Mouse (Mus musculus) left cerebral cortex, postnatal 14 days (tissue): ENCODE measurements at regions not wholly inside any gene's neighbourhood (a gene's known extent, or its start where the extent isn't known, plus 50 kb on each side); places are given as distances from the start of the nearest gene placed in this dataset.

Experiments
- DNase-seq, 2 experiments: peaks; one replicate each; pipeline ENCODE4 v3.0.0; 2021 to 2022; ENCODE audit warnings: low spot score in 2 of 2, mixed read lengths in 1 of 2
- intact Hi-C: fragments of 180-260 bp; cut with DNase I; formaldehyde crosslinking; loops from one replicate; pipeline ENCODE4 v1.15.1; 2025

DNA sequence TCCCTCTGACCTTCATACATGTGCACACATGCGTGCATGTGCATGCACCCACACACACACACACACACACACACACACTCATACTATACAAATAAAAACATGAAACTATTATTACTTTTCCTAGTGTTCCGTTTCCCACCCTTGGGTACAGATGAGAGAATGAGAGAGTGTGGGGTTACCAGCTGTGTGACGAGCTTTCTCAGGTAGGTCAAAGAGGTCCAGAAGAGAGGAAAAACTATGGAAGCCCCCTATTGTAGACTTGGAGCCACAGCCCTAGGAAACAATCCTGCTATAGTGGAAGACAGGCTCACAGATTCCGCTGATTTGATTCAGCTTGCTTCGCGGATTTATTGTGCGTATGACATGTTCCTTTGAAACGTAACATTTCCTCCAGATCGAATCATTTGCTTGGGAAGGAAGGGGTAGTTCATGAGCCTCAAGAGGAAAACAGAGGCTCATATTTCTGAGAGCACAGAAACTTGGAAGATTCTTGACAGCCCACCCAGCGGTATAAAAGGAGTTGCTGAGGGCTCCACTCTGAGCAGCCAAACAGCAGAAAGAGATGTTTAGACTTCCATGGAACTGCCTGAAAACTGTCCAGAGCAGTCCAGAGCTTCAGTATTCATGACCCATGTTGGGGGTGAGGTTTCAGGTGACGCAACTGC, 2486.9 kb upstream of the 5930422O12Rik start:
- intact Hi-C loops = no loop called here
- DNase-seq = no peak

DNA sequence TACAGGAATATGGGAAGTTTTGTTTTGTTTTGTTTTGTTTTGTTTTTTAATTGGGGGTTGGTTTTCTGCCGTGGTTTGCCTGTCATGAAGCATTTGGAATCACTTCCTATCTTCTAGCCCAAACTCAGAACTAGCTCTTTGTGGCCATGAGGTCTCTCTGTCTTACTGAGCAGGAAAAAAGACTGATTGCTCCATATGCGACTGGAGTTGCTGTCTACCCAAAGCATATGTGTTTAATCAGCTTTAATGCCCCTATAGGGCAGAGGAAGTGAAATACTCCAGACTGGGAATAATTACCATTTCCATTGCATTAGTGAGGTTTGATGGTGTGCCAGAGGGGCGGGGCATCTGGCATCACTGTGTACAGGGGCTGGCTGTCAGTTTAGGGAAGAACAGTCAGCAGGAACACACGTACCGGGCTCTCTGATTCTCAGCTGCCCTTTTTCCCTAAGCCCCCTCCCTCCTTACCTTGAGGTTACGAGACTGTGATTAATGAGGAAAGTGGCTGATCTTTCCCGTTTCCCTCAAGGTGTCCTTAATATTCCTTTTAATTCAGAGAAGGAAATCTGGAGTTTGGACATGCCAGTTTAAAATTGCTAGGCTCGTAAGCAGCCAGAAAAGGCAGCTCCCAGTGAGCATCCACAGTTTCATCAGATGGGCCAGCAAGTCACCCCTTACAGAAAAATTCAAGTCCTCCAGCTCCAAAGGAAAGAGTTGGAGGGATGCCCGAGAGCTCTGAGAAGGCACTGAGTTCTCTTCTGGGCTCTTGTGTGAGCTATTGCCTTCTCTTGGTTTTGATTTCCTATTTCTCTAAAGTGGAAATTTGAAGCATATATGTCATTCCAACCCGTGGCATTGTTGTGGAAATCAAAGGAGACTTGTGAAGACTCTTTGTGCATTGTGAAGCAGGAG, 2482.1 kb upstream of the 5930422O12Rik start:
- intact Hi-C loops = no loop called here
- no peak for DNase-seq

DNA sequence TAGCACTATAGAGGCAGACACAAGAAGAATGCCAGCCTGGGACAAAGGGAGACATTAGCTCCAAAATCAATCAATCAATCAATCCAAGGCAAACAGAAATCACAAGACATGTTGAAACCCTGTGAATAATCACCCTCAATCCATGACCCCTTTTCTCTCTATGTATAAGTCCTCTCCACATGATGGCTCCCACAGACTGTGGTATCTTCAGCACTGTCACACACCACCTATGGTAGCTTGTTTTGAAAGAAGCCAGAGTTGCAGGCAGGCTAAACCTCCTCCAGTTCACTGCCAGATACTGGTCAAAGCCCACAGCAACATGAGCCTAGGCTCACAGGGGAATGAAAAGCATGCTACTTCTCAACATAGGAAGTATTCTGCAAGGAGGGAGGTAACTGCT, 2475.7 kb upstream of the 5930422O12Rik start:
- intact Hi-C loops = no loop called here
- no peak for DNase-seq

DNA sequence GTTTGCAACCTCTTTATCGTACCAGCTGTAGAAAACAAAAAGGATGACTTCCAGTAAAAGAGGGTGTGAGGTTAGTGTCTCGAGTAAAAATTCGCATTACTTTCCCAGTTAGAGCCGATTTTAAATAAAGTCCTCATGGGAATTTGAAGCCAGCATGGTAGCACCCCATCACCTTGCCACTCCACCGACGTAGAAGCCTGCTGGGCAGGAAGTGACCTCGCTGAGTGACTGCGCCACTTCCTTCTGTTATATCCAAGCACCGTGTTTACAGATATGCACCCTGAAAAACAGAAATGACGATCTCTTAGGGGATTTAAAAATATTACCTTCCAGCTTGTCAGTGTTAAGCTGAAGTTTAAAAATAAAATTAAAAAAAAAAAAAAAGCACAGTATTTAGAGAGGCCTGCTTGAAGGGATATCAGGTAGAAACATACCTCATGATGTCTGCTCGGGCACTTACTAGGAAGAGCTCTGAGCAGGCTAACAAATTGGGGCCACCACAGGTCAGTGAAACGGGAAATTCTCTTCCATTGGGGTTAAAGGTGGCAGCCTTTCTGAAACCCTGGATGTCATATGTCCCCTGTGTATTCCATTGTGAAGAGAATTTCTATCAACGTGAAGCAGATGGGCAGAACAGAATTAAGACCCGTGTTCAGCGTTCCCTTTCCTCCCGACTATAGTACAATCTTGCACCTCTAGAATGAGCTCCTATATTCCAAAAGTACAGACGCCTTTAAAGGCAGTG, 2468.9 kb upstream of the 5930422O12Rik start:
- intact Hi-C loops = no loop called here

DNA sequence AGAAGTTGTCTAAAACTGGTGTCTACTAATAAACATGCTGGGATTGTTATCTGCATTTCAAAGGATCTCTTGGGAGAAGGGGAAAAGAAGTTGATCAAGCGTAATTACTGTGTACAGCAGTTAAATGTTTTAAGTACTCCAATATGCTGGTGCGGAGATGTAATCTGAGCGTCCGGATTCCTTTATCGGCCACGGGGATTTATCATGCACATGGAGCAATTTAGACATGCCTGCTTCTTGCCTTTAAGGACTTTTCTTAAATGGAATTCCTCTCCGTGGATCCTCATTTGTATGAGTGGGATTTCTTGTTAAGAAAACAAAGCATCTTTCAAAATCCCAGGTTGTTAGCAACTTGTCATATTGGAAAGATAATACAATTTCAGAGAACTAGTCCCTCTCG, 2468.0 kb upstream of the 5930422O12Rik start:
- DNase-seq = no peak
- intact Hi-C loops = no loop called here

More for the DNA sequence above, 2468.9 kb upstream of the 5930422O12Rik start:
- no peak for DNase-seq

DNA sequence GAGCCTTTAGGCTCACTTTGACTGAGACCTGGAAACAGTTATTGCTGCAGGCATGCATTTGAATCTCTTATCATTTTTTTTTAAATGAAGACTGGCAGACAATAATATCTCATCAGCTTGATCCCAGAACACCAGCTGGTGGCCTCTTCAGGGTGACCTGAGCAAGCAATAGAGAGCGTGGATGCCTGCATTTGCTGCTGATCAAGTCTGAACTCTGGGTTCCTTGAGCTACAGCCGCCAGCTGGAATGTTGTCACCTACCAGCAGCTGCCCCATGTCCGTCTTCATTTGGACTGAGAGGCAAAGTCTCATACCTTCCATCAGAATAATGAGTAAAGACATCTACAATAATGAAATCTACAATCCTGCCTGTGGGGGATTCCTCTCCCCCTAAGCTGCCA, 2466.3 kb upstream of the 5930422O12Rik start:
- intact Hi-C loops = no loop called here
- no peak for DNase-seq

DNA sequence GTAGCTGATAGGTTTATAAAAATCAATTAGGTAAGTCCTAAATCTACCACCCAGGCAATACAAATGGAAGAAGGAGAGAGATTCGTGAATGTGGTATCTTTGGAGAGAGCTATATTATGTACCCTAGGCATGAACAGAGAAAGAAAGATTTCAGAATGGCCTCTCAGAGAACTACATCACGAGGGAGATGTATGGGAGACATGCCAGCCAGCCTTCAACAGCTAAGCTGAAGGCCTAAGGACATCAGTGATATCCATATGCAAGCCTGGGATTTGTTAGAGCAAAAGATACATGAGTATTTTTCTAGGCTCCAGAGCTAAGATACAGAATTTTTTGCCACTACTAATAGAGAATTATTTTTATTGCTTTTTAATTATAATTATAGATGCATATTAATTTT, 2445.7 kb upstream of the 5930422O12Rik start:
- no peak for DNase-seq
- intact Hi-C loops = no loop called here

DNA sequence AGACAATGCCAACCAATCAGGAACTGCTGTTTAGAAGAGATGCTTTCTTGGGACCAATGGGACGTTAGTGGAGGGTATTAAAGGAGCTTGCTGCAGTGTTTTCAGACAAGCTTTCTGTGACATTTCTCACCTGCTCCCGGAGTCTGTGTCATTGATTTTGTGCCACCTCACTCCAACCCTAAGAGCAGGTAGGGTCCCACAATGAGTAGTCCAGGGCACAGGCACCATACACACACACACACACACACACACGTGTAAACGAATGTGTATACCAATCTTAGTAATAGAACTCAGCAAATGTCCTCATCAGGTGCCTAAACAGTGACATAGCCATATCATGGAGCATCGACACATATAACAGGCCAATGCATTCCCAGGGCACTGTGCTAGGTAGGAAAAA, 2440.5 kb upstream of the 5930422O12Rik start:
- DNase-seq = no peak
- intact Hi-C loops = no loop called here

DNA sequence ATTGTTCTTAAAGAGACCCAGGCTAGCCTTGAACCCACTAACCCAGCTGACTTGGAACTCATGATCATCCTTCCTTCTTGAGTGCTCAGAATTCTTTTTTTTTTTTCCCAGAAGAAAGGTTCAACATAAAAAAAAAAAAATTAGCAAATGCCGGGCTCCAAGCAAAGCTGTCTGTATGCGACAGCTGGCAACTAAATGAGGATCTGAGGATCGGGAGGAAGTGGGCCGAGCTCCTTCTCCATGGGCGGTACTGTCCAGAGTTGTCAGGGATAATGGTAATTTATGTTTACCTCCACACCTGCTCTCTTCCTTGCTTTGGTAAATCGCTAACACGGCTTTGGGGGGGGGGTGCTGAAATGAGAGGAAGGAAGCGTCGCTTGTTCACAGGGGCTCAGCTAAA, 2429.9 kb upstream of the 5930422O12Rik start:
- intact Hi-C loops = no loop called here
- DNase-seq = no peak

DNA sequence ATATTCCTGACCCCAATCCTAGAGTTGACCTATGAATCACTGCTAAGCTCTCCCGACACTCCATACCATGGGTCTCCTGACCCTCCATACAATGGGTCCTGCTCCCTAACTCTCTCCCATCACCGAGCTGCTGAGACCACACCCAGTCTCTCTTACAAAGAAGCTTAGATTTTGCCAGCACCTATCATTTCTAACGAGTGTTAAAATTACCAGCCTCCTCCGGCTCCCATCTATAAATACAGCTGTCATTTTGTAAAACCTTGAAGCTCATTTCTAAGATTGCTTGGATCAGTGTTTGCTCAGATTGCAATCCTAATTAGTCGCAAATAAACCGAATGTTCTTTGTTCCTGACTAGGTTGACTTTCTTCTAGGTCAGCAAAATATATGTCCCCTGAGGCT, 2428.4 kb upstream of the 5930422O12Rik start:
- no peak for DNase-seq
- intact Hi-C loops = no loop called here

DNA sequence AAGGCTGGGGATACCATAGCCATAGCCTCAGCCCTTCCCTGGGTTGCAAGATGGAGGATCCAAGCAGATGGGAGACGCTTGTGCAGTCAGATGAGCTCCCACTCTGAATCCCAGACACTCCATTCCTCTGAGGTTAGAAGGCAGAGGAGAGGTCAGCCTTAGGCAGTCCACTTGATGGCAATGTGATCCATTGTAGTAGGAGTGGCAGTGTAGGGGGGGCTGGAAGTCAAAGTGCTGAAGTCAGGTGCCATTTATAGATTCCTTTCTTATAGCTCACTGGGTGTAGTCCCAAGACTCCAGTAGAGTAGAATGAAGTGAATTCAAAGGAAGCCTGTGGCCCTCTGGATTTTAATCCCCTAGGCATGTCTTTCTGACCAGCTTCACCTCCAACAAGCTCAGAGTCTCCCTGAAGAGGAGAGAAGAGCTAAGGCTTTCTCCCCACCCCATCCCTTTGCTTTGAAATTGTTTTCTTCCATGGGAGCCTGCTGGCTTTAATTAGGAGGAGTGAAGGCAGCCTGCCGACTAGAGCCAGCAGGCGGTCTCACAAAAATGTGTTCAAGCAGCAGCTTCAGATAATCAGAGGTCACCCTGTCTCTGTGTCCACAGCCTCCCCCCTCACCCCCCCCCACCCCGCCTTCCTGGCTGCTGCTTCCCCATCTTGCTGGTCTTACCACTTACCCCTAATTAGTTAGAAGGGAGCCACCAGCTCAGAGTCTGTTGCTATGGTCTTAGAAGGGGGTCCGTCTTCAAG, 2426.4 kb upstream of the 5930422O12Rik start:
- intact Hi-C loops = no loop called here
- no peak for DNase-seq

DNA sequence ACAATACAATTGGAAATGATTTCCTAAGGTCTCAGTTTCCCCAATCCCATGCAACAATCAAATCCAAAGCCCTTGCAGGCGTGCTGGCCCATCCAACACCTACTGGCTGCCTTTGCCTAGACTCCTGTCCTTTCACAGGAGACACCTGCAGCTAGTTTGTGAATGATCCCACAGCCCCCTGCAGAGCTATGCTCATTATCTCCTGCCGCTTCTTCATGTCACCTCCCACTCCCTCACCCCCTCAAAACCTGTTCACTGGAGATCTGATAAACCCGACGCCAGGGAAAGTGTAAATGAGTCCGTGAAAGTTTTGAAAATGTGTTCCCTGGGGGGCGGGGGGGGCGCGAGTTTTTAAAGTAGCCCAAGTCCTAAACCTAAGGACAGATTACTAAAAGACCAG, 2420.2 kb upstream of the 5930422O12Rik start:
- peak in 1 of 2 experiments; percentile 37 for DNase-seq
- intact Hi-C loops = no loop called here

DNA sequence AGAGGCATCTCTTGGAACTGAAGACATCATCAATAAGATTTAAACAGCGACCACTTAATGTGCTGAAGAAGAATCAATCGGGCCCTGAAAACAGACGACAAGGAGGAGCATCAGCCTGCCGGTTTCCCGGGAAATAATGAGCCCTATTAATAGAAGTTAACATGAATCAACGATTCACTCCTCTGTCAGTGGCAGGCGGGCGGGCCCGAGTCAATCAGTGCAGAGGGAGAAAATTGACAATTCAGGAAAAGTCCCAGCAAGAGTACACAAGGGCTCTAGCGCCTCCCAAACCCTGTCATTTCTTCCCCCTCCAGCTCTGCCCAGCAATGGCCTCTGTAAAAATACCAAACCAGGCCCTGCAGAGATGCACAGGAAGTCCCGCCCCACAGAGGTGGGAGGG, 2416.4 kb upstream of the 5930422O12Rik start:
- peak in 1 of 2 experiments; percentile 40 for DNase-seq
- intact Hi-C loops = no loop called here

DNA sequence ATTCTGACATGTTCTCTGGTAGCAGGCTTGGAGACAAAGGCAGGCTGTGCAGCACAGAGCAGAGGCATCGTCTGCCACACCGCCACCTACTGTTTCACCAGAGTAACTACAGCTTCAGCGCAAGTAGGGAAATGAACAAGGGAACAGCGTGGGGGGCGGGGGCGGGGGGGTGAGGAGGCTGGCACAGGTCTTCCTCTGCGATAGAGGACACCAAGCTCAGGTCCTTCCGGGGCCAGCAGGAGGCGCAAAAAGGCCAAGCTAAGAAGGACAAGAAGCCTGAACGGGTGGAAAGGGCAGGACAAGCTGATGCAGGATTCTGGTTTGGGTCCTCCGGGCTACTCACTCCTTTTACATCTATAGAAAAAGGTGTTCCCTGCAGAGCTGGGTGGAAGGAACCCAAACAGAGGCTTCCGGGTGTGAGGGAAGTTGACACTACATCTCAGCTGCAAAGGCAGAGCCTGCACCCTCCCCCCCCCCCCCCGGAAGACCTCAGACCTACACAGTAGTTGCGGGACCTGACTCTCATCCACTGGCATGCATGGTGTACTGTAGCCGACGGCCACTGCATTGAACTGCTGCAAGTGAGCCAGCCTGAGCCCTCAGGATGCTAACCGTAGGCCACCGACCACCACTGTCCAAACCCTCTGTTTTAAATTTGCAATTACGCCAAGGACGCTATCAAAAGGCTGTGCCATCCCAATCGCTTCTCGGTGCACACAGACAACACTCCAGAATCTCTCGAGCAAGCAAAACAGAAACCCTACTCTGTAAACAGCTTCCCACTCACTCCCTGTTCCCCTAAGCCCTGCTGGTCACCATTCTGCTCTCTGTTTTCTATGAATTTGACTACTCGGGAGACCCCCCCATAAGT, 2396.6 kb upstream of the 5930422O12Rik start:
- peak; percentile 67 to 71 for DNase-seq
- intact Hi-C loops = loop anchor here (2.0 to 5.0 kb wide), 3 partner anchors 60 to 191 kb away; no protein-coding TSS in a partner anchor

DNA sequence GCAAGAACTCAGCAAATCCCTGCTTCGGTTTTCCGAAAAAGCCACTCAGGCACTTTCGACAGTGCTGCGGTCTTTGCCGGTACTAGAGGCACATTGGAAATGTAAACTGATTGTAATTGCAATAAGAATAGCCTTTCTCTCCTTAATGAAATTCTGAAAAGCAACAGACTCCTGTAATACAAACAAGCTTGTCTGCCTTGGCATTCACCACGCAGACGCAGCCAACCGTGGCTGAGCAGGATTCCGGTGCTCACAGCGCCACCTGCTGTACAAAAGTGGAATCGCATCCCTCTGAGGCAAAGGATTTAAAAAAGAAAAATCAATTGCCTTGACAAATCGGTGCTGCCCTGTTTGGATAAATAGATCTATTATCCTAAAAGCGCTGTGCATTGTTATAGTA, 2395.2 kb upstream of the 5930422O12Rik start:
- intact Hi-C loops = loop anchor here (2.0 to 5.0 kb wide), 3 partner anchors 61 to 192 kb away; no protein-coding TSS in a partner anchor
- peak; percentile 92 to 96 for DNase-seq

DNA sequence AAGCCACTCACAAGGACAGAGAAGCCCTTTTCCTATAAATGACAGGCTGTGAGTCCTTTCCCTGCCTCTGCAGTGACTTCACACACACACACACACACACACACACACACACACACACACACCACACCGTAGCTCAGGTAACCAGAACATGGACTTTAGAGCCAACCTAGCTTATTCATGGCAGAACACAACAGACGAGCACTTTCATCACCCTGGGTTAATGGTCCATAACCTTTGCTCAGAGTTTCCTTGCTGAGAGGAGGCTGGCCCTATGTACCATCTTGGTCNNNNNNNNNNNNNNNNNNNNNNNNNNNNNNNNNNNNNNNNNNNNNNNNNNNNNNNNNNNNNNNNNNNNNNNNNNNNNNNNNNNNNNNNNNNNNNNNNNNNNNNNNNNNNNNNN, 2391.6 kb upstream of the 5930422O12Rik start:
- intact Hi-C loops = no loop called here
- no peak for DNase-seq
